Mouse (Mus musculus) cortical plate, adult 2 months (tissue): ENCODE measurements around the gene Iqcm.

ENCODE experiments used
- CTCF ChIP-seq: fragments of 200-500 bp; IDR thresholded peaks from 2 replicates; pipeline ENCODE4 v1.5.1; 2011; ENCODE audit warnings: mild to moderate bottlenecking, control low read depth, low read length; ENCODE audit not compliant: insufficient read depth; ENCODE audit errors: extremely low read depth
- POLR2A ChIP-seq: fragments of 200-500 bp; IDR thresholded peaks from 2 replicates; pipeline ENCODE4 v1.6.1; 2011; ENCODE audit warnings: mild to moderate bottlenecking, low read length, control low read depth; ENCODE audit not compliant: insufficient read depth; ENCODE audit errors: extremely low read depth

DNA sequence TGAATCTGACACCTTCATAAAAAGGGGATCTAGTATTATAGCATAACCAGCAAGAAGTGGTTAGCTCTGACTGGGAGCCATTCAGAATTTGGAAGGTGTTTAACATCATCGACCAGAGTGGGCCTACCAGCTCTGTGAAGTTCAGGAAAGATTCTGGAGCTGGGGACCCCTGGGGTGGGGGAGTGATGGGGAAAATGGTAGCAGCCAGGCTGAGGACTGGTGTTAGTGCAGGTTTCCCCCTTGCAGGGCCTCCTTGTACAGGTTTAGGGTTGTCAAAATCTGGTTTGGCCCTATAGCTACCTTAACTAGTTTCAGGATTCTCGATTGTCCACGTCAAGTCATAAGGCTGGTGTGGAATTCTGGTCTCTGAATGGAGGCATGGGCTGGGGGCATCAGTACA, 194.5 kb downstream of the Iqcm start:
- TF ChIP-seq POLR2A: no peak
- no peak for TF ChIP-seq CTCF
